Mouse (Mus musculus) spleen, adult 2 months (tissue): ENCODE measurements around the gene Tprkb.

Experiments
- CTCF ChIP-seq: fragments of 200-500 bp; IDR thresholded peaks from 2 replicates; pipeline ENCODE4 v1.5.1; 2011; ENCODE audit warnings: mild to moderate bottlenecking, inconsistent platforms; ENCODE audit not compliant: insufficient read depth, insufficient read length, insufficient replicate concordance; ENCODE audit errors: extremely low read depth
- POLR2A ChIP-seq: fragments of 200-500 bp; IDR thresholded peaks from 2 replicates; pipeline ENCODE4 v1.6.1; 2011; ENCODE audit warnings: low read depth, low read length, inconsistent platforms

DNA sequence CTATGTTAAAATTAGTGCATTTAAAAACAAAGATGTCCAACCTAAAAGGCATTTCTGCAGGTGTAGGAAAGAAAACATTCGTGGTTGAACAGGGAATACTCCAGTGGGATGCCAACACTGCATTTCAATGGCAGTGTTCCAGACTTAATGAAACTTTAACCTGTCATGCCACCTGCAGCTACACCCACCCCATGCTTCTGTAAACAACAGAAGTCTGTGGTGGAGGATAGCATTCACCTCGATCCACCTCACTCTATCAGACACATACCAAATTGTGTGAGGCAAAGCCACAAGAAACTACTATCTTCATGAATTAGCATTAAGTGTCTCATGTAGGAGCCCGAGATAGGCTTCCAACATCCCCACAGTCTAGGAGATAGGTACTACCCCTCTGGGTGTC, 3.3 kb upstream of the Tprkb start:
- TF ChIP-seq CTCF: no peak
- no peak for TF ChIP-seq POLR2A
